Mouse (Mus musculus) limb, embryonic 13.5 days (tissue): ENCODE measurements around the gene Eif3f. TPM values are rescaled to one million over a fixed set of nuclear protein-coding genes. Genes with fewer than 3 reads are reported as not detected.

Experiments used
- ATAC-seq: fragments of 200-750 bp; cut with Nextera tagmentation; 2 replicates; pipeline ENCODE4 v1.8.0; 2017; ENCODE audit warnings: low read depth, moderate number of reproducible peaks, moderate TSS enrichment; ENCODE audit not compliant: low FRiP score
- H3K27ac ChIP-seq: fragments of 300-500 bp; sonication (generic); 2 replicates; pipeline ENCODE4 v1.5.1; 2015; ENCODE audit warnings: inconsistent platforms, mild to moderate bottlenecking, moderate library complexity
- H3K27me3 ChIP-seq: fragments of 300-500 bp; sonication (generic); 2 replicates; pipeline ENCODE4 v1.6.1; 2015; ENCODE audit warnings: mild to moderate bottlenecking, inconsistent platforms
- H3K36me3 ChIP-seq: fragments of 300-500 bp; sonication (generic); 2 replicates; pipeline ENCODE4 v1.6.1; 2015; ENCODE audit warnings: inconsistent platforms, mild to moderate bottlenecking, moderate library complexity
- H3K4me1 ChIP-seq: fragments of 300-500 bp; sonication (generic); 2 replicates; pipeline ENCODE4 v1.6.1; 2015; ENCODE audit warnings: inconsistent platforms
- H3K4me2 ChIP-seq: fragments of 300-500 bp; sonication (generic); replicated peaks from 2 replicates; pipeline ENCODE4 v1.6.1; 2015; ENCODE audit warnings: inconsistent platforms, mild to moderate bottlenecking, moderate library complexity
- H3K4me3 ChIP-seq: fragments of 300-500 bp; sonication (generic); 2 replicates; pipeline ENCODE4 v1.5.1; 2015; ENCODE audit warnings: moderate library complexity, mild to moderate bottlenecking, inconsistent platforms
- H3K9ac ChIP-seq: fragments of 300-500 bp; sonication (generic); 2 replicates; pipeline ENCODE4 v1.6.1; 2015; ENCODE audit warnings: mild to moderate bottlenecking, inconsistent platforms
- H3K9me3 ChIP-seq: fragments of 300-500 bp; sonication (generic); 2 replicates; pipeline ENCODE4 v1.6.1; 2016; ENCODE audit warnings: inconsistent platforms
- WGBS: fragments of 180-500 bp; shearing (Covaris S2); methylation state at CpG from one replicate; pipeline ENCODE4 v1.1.7; 2015; 5-methylcytosine and 5-hydroxymethylcytosine counted together
- polyA plus RNA-seq: library from polyadenylated mRNA; unstranded; fragments of >200 nt; fragmentation: Nextera tagmentation; extraction: Ambion mirVana; gene quantifications from 2 replicates; pipeline ENCODE4 v1.2.1, GENCODE M21; 2015

Eif3f gene
- polyA plus RNA-seq, 1 experiment from 2014 or later = 89.8 TPM

GRCm38 (mm10) chr7:108944002-108944401 is 9.8 kb downstream of the Eif3f start:
- no peak overlapping the region for H3K9ac ChIP-seq

GRCm38 (mm10) chr7:108948611-108949010 is 14.4 kb downstream of the Eif3f start:
- no peak for ATAC-seq

More at GRCm38 (mm10) chr7:108944002-108944401, 9.8 kb downstream of the Eif3f start:
- Histone ChIP-seq H3K4me3 (no peak overlapping the region), H3K9me3 (no peaks in the 10 kb centered on the region), H3K27me3 (peaks cover 4% of the 10 kb centered on the region), H3K4me2 (no peak overlapping the region), H3K36me3 (peaks cover 65% of the 10 kb centered on the region), H3K4me1 (no peaks in the 10 kb centered on the region), H3K27ac (no peak overlapping the region)
- WGBS = 9% methylated on average over 2 of the region's 2 CpGs
- ATAC-seq = peak; percentile 22; the same call in 1 of the 2 replicates

GRCm38 (mm10) chr7:108949301-108949700 is 15.1 kb downstream of the Eif3f start:
- peaks cover 16% of the 10 kb centered on the region for H3K36me3 ChIP-seq
- ATAC-seq = no peak
- H3K9me3 ChIP-seq = no peaks in the 10 kb centered on the region
- no peak overlapping the region for H3K4me2 ChIP-seq
- H3K4me3 ChIP-seq = no peak overlapping the region
- 33% methylated on average over 2 of the region's 2 CpGs for WGBS
- no peak overlapping the region for H3K27ac ChIP-seq
- peaks cover 14% of the 10 kb centered on the region for H3K4me1 ChIP-seq
- H3K9ac ChIP-seq = no peak overlapping the region
- peaks cover 48% of the 10 kb centered on the region for H3K27me3 ChIP-seq

More at GRCm38 (mm10) chr7:108948611-108949010, 14.4 kb downstream of the Eif3f start:
- peaks cover 48% of the 10 kb centered on the region for H3K27me3 ChIP-seq
- H3K4me1 ChIP-seq = peaks cover 14% of the 10 kb centered on the region
- H3K27ac ChIP-seq = no peak overlapping the region
- no peaks in the 10 kb centered on the region for H3K9me3 ChIP-seq
- no peak overlapping the region for H3K4me2 ChIP-seq
- H3K4me3 ChIP-seq = no peak overlapping the region
- H3K9ac ChIP-seq = no peak overlapping the region
- H3K36me3 ChIP-seq = peaks cover 22% of the 10 kb centered on the region

- Histone ChIP-seq H3K27ac (no peak within 1 kb of the TSS), H3K4me3 (peak within 1 kb of the TSS; percentile 62), H3K9me3 (no peaks in the 10 kb centered on the region), H3K4me2 (peak within 1 kb of the TSS; percentile 99), H3K9ac (peak within 1 kb of the TSS; percentile 64), H3K36me3 (peaks cover 10% of the 10 kb centered on the region), H3K27me3 (peaks cover 48% of the 10 kb centered on the region), H3K4me1 (peaks cover 14% of the 10 kb centered on the region)
- 1% methylated on average over 44 of the region's 44 CpGs for WGBS
- peak; percentile 71 for ATAC-seq
Observed at GRCm38 (mm10) chr7:108950312-108950761, 16.1 kb downstream of the Eif3f start, which contains the start of gene Tub. Gene Tub (plus strand): TSS chr7:108950338.

GRCm38 (mm10) chr7:108950762-108951331 is 16.6 kb downstream of the Eif3f start:
- Histone ChIP-seq H3K36me3 (peaks cover 5% of the 10 kb centered on the region; the same call in 1 of the 2 replicates), H3K9me3 (no peaks in the 10 kb centered on the region), H3K4me2 (peak overlapping the region; percentile 99), H3K9ac (peak overlapping the region; percentile 64), H3K27me3 (peaks cover 48% of the 10 kb centered on the region), H3K27ac (no peak overlapping the region), H3K4me1 (peaks cover 14% of the 10 kb centered on the region), H3K4me3 (peak overlapping the region; percentile 62)
- under 1% methylated on average over 52 of the region's 52 CpGs for WGBS
- ATAC-seq = peak; percentile 21; the same call in 1 of the 2 replicates

DNA sequence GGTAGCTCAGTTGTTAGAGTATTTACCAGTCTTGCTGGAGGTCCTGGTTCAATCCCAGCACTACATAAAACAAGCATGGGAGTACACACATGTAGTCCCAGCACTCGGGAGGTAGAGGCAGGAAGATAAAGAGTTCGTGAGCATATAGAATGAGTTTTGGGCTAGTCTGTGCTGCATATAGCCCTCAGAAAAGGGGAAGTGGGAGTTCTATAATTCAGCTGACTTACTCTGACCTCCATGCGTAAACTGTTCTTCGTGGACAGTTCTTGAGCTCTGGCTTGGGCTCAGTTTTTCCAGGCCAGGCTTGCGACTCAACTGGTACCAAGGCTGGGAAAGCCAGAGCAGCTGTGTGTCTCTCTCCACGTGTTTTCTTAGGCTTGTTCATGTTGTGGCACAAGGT is 18.6 kb downstream of the Eif3f start:
- Histone ChIP-seq H3K27me3 (peaks cover 48% of the 10 kb centered on the region), H3K36me3 (no peaks in the 10 kb centered on the region), H3K27ac (no peak overlapping the region), H3K4me1 (peaks cover 14% of the 10 kb centered on the region), H3K4me3 (no peak overlapping the region), H3K4me2 (no peak overlapping the region), H3K9ac (no peak overlapping the region), H3K9me3 (no peaks in the 10 kb centered on the region)
- 80% methylated on average over 6 of the region's 6 CpGs for WGBS
- no peak for ATAC-seq

GRCm38 (mm10) chr7:108954185-108954584 is 20.0 kb downstream of the Eif3f start:
- Histone ChIP-seq H3K9ac (no peak overlapping the region), H3K4me2 (no peak overlapping the region), H3K27me3 (peaks cover 43% of the 10 kb centered on the region), H3K9me3 (no peaks in the 10 kb centered on the region), H3K36me3 (no peaks in the 10 kb centered on the region), H3K27ac (no peak overlapping the region), H3K4me1 (peaks cover 14% of the 10 kb centered on the region), H3K4me3 (no peak overlapping the region)
- 53% methylated on average over 4 of the region's 4 CpGs for WGBS
- ATAC-seq = no peak

- Histone ChIP-seq H3K4me2 (no peak overlapping the region), H3K9me3 (no peaks in the 10 kb centered on the region), H3K27ac (no peak overlapping the region), H3K27me3 (peaks cover 7% of the 10 kb centered on the region), H3K36me3 (no peaks in the 10 kb centered on the region), H3K4me1 (no peaks in the 10 kb centered on the region), H3K4me3 (no peak overlapping the region), H3K9ac (no peak overlapping the region)
- WGBS = 86% methylated on average over 2 of the region's 2 CpGs
- no peak for ATAC-seq
Observed at GRCm38 (mm10) chr7:108957734-108958133, 23.5 kb downstream of the Eif3f start.

- WGBS = 25% methylated on average over 2 of the region's 2 CpGs
- H3K4me3 ChIP-seq = no peak overlapping the region
Observed at GRCm38 (mm10) chr7:108965968-108966367, 31.8 kb downstream of the Eif3f start.

GRCm38 (mm10) chr7:108966742-108967362 is 32.6 kb downstream of the Eif3f start:
- Histone ChIP-seq H3K36me3 (no peaks in the 10 kb centered on the region), H3K27ac (no peak overlapping the region), H3K4me2 (no peak overlapping the region), H3K9ac (no peak overlapping the region), H3K4me3 (no peak overlapping the region), H3K9me3 (no peaks in the 10 kb centered on the region), H3K4me1 (no peaks in the 10 kb centered on the region), H3K27me3 (0 out of 2 replicates have a peak, but pooled peaks cover 4% of the 10 kb centered on the region)
- ATAC-seq = peak; percentile 66; the same call in 1 of the 2 replicates
- 26% methylated on average over 7 of the region's 7 CpGs for WGBS

More at GRCm38 (mm10) chr7:108965968-108966367, 31.8 kb downstream of the Eif3f start:
- Histone ChIP-seq H3K27me3 (0 out of 2 replicates have a peak, but pooled peaks cover 4% of the 10 kb centered on the region), H3K4me1 (no peaks in the 10 kb centered on the region), H3K36me3 (no peaks in the 10 kb centered on the region), H3K9me3 (no peaks in the 10 kb centered on the region), H3K27ac (no peak overlapping the region), H3K9ac (no peak overlapping the region), H3K4me2 (no peak overlapping the region)
- ATAC-seq = no peak

GRCm38 (mm10) chr7:108968201-108968600 is 34.0 kb downstream of the Eif3f start:
- H3K4me3 ChIP-seq = no peak overlapping the region
- H3K9me3 ChIP-seq = no peaks in the 10 kb centered on the region
- H3K27ac ChIP-seq = no peak overlapping the region
- ATAC-seq = no peak
- H3K4me1 ChIP-seq = no peaks in the 10 kb centered on the region
- no peaks in the 10 kb centered on the region for H3K36me3 ChIP-seq
- 21% methylated on average over 6 of the region's 6 CpGs for WGBS
- H3K27me3 ChIP-seq = 0 out of 2 replicates have a peak, but pooled peaks cover 4% of the 10 kb centered on the region
- H3K9ac ChIP-seq = no peak overlapping the region
- no peak overlapping the region for H3K4me2 ChIP-seq

- no peaks in the 10 kb centered on the region for H3K4me1 ChIP-seq
- H3K4me2 ChIP-seq = no peak overlapping the region
- H3K36me3 ChIP-seq = no peaks in the 10 kb centered on the region
- 0 out of 2 replicates have a peak, but pooled peaks have one; percentile 22 for ATAC-seq
- no peaks in the 10 kb centered on the region for H3K9me3 ChIP-seq
- 66% methylated on average over 6 of the region's 6 CpGs for WGBS
- H3K4me3 ChIP-seq = no peak overlapping the region
- H3K9ac ChIP-seq = no peak overlapping the region
- H3K27ac ChIP-seq = no peak overlapping the region
- H3K27me3 ChIP-seq = 0 out of 2 replicates have a peak, but pooled peaks cover 4% of the 10 kb centered on the region
Observed at GRCm38 (mm10) chr7:108972273-108972672, 38.1 kb downstream of the Eif3f start.
